Comparison of ENCODE assay signal across 8 mouse cellular contexts in genomic region chr7:139943674-139944281, GRCm38 (mm10). TPM values are rescaled to one million over a fixed set of nuclear protein-coding genes. Genes with fewer than 3 reads are reported as not detected.
DNase-seq lines count a peak whose midpoint lies in the region; ATAC-seq lines count a peak whose summit lies in the region.

TSS of gene Utf1 (plus strand) at chr7:139943789.

- H3K9me3 ChIP-seq in embryonic facial prominence, embryonic 13.5 days, result no peaks in the 10 kb centered on the region
- no peaks in the 10 kb centered on the region for H3K9me3 ChIP-seq in hindbrain, embryonic 14.5 days (ENCODE audit: control insufficient read depth, low read length)
- H3K9me3 ChIP-seq in liver, embryonic 13.5 days (replicated peaks), result no peaks in the 10 kb centered on the region

- peaks cover 92% of the 10 kb centered on the region for H3K27me3 ChIP-seq in embryonic facial prominence, embryonic 13.5 days
- H3K27me3 ChIP-seq in hindbrain, embryonic 14.5 days (ENCODE audit: control insufficient read depth, insufficient read depth, low read length), result peaks cover 75% of the 10 kb centered on the region
- peaks cover 91% of the 10 kb centered on the region for H3K27me3 ChIP-seq in liver, embryonic 13.5 days

- peak; percentile 38 to 43 for DNase-seq in adrenal gland, adult 18-20 months (ENCODE audit: low spot score in 2 of 2)
- no peak for DNase-seq in adrenal gland, adult 8-10 months
- DNase-seq in hindbrain, embryonic 14.5 days (ENCODE audit: low spot score), result no peak
- DNase-seq in liver, embryonic 13.5 days, result no peak
- DNase-seq in natural killer cell, adult 2 months (ENCODE audit: low spot score in 2 of 2), result peak; percentile 39 to 54

- no peak within 1 kb of the TSS for H3K27ac ChIP-seq in embryonic facial prominence, embryonic 13.5 days
- H3K27ac ChIP-seq in hindbrain, embryonic 14.5 days, result no peak within 1 kb of the TSS
- H3K27ac ChIP-seq in liver, embryonic 13.5 days, result no peak within 1 kb of the TSS

- H3K4me2 ChIP-seq in embryonic facial prominence, embryonic 13.5 days, result peak within 1 kb of the TSS; percentile 64
- peak within 1 kb of the TSS; percentile 49 for H3K4me2 ChIP-seq in hindbrain, embryonic 14.5 days (replicated peaks)
- peak within 1 kb of the TSS; percentile 44 for H3K4me2 ChIP-seq in liver, embryonic 13.5 days

- peak within 1 kb of the TSS; percentile 43 for H3K4me3 ChIP-seq in embryonic facial prominence, embryonic 13.5 days
- peak within 1 kb of the TSS; percentile 30 for H3K4me3 ChIP-seq in hindbrain, embryonic 14.5 days (replicated peaks; ENCODE audit: low read length)
- H3K4me3 ChIP-seq in liver, embryonic 13.5 days (replicated peaks), result peak within 1 kb of the TSS; percentile 28

- H3K9ac ChIP-seq in embryonic facial prominence, embryonic 13.5 days, result peak within 1 kb of the TSS; percentile 54
- H3K9ac ChIP-seq in hindbrain, embryonic 14.5 days, result peak within 1 kb of the TSS; percentile 24; the same call in 1 of the 2 replicates
- no peak within 1 kb of the TSS for H3K9ac ChIP-seq in liver, embryonic 13.5 days

- peak; percentile 83 for ATAC-seq in CD4-positive, CD25-positive, alpha-beta regulatory T cell, adult 4 months
- peak; percentile 48; the same call in 1 of the 2 replicates for ATAC-seq in embryonic facial prominence, embryonic 13.5 days (ENCODE audit: insufficient number of reproducible peaks, insufficient read depth, low FRiP score, low TSS enrichment, low read depth)
- ATAC-seq in hindbrain, embryonic 14.5 days (ENCODE audit: low FRiP score), result peak; percentile 60; the same call in 1 of the 2 replicates
- ATAC-seq in liver, embryonic 13.5 days (ENCODE audit: low read depth), result no peak
- no peak for ATAC-seq in erythroblast, adult 5-6 weeks (replicated peaks; ENCODE audit: low FRiP score, poor library complexity, severe bottlenecking)

- H3K36me3 ChIP-seq in embryonic facial prominence, embryonic 13.5 days, result no peaks in the 10 kb centered on the region
- no peaks in the 10 kb centered on the region for H3K36me3 ChIP-seq in hindbrain, embryonic 14.5 days (replicated peaks; ENCODE audit: control insufficient read depth, insufficient read depth)
- H3K36me3 ChIP-seq in liver, embryonic 13.5 days, result no peaks in the 10 kb centered on the region

- H3K4me1 ChIP-seq in embryonic facial prominence, embryonic 13.5 days, result peaks cover 12% of the 10 kb centered on the region
- peaks cover 9% of the 10 kb centered on the region; the same call in 1 of the 2 replicates for H3K4me1 ChIP-seq in hindbrain, embryonic 14.5 days (replicated peaks; ENCODE audit: control insufficient read depth, insufficient read depth, low read length)
- H3K4me1 ChIP-seq in liver, embryonic 13.5 days (replicated peaks), result 0 out of 2 replicates have a peak, but pooled peaks cover 2% of the 10 kb centered on the region

- WGBS in embryonic facial prominence, embryonic 13.5 days, result under 1% methylated on average over 59 of the region's 59 CpGs
- WGBS in hindbrain, embryonic 14.5 days, result under 1% methylated on average over 59 of the region's 59 CpGs
- 2% methylated on average over 59 of the region's 59 CpGs for WGBS in liver, embryonic 13.5 days (ENCODE audit: insufficient replicate concordance)

RNA-seq across cellular contexts. Expression of gene Utf1, which starts in this region (rescaled TPM):
- not detected for total RNA-seq in adrenal gland, adult 18-20 months (2021)
- total RNA-seq in adrenal gland, adult 8-10 months (2022), result not detected
- 1 to 10 TPM; 3.7 to 6.1 TPM for polyA plus RNA-seq in CD4-positive, CD25-positive, alpha-beta regulatory T cell, adult 4 months (2017; shearing (Covaris generic))
- 0.28 and 0.36 TPM in 2 replicates for polyA plus RNA-seq in embryonic facial prominence, embryonic 13.5 days (2015; fragmentation: Nextera tagmentation; extraction: Ambion mirVana)
- not detected in 2 replicates for polyA plus RNA-seq in hindbrain, embryonic 14.5 days (2014; fragmentation: Nextera tagmentation; extraction: Ambion mirVana)
- not detected in 2 replicates for polyA plus RNA-seq in liver, embryonic 13.5 days (2015; fragmentation: Nextera tagmentation; extraction: Ambion mirVana)
- not detected in 2 replicates for total RNA-seq in erythroblast, adult 5-6 weeks (2015; ENCODE audit: low replicate concordance)
- not detected in 2 replicates for total RNA-seq in erythroblast, adult 5-6 weeks (2017; ENCODE audit: low replicate concordance)

Comparison
In these comparisons a context has a peak if more than half of its experiments do, and no peak if none do; other contexts are left out.
1. Peak in DNase-seq in adrenal gland, adult 18-20 months; RNA of the gene not detected or under 1 TPM.
2. Peak in ATAC-seq, H3K4me3 ChIP-seq, H3K9ac ChIP-seq and H3K4me2 ChIP-seq in embryonic facial prominence, embryonic 13.5 days; RNA of the gene not detected or under 1 TPM.
3. Peak in ATAC-seq, H3K4me3 ChIP-seq, H3K9ac ChIP-seq and H3K4me2 ChIP-seq in hindbrain, embryonic 14.5 days; RNA of the gene not detected or under 1 TPM.
4. DNase-seq: peak in natural killer cell, adult 2 months (2 of 2); none in adrenal gland, adult 8-10 months (single experiment), hindbrain, embryonic 14.5 days (single experiment) and liver, embryonic 13.5 days (single experiment).
5. Peak in every context shown above with its lines, with median percentiles within 50 percentile points of each other: H3K4me2 ChIP-seq and H3K4me3 ChIP-seq.